Mouse (Mus musculus) brain, embryonic 18.5 days (tissue): ENCODE data around the gene Fcgr1.
"Not testable (repeated sequence)": the region's sequence is repeated elsewhere in the genome, so short reads cannot be mapped to it uniquely, and the experiment has no call there.

ENCODE experiments used
- DNase-seq: peaks from one replicate; pipeline ENCODE4 v3.0.0-alpha.2; 2012; ENCODE audit warnings: low read depth, low spot score

The Fcgr1 gene

DNA sequence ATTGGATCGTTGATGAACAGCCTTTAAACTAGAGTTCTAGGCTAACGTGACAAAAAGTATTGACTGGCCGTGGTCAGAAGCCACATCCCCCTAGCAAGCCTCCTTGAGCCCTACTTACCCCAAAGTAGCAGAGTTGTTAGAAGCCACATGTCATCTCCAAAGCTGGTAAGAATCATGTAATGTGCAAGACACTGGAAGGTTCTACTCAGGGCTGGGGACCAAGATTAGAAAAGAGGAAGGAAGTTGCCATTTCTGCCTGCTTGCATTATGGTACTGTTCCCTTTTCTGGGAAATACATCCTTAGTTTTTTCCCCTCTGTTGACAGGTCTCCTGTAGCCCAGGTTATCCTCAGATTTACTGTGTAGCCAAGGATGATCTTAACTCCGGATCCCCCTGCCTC lies at the start of gene Fcgr1:
Fcgr1 (minus strand) TSS at position 183 of the 400 bp plus-strand sequence.
- DNase-seq, result no peak

DNA sequence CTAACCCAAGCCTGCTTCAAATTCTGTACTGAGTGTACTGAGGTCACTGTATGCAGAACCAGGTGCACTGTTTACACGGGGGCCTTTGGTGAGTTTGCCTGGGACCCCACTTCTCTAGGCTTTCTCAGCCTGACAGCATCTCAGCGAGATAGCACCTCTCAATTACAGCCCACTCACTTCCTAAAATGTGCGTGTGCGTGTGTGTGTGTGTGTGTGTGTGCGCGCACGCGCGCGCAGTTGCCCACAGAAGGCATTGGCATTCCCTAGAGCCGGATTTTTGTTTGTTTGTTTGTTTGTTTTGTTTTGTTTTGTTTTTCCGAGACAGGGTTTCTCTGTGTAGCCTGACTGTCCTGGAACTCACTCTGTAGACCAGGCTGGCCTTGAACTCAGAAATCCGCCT lies 48.9 kb upstream of the Fcgr1 start:
- DNase-seq, result not testable (repeated sequence)

DNA sequence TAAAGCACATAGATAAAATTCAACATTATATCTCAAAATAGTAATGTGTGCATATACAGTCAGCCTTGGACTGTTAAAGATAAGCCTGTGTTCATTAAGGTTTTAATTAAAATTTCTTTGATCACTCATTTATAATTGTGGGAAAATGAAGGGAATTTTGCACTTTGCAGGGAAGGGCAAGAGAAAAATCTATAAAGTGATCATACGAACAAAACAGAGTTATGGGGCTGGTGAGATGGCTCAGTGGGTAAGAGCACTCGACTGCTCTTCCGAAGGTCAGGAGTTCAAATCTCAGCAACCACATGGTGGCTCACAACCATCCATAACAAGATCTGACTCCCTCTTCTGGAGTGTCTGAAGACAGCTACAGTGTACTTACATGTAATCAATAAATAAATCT lies 48.3 kb upstream of the Fcgr1 start:
- DNase-seq, result not testable (repeated sequence)

DNA sequence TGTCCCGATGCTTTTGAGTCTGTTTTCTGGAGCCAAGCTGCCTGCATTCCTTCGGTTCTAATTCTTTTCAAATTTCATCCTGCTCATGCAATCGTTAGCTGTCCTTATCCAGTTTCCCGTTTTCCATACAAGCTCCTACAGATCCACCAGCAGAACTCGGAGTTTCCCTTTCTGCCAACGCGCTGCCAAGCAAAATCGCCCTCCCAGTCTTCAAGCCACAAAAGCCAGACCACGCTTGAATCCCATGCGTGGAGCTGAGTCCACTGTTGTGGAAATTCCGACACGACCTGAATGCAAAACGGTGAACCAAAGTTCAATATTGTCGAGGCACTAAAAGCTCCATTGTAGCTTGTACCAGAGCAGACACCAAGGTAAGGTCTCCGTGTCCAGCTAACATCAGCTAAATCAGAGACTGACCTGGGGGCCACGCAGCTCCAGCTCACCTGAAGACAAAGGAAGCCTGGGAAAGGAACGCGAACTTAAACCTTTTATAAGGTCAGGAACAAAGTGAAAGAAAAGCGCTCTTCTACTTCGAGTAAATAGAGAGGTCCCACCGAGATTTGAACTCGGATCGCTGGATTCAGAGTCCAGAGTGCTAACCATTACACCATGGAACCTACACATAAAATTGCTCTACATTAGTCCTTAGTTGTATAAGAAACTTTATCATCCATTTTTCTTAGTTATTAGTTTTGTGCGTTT lies 47.0 kb upstream of the Fcgr1 start:
- no peak for DNase-seq

DNA sequence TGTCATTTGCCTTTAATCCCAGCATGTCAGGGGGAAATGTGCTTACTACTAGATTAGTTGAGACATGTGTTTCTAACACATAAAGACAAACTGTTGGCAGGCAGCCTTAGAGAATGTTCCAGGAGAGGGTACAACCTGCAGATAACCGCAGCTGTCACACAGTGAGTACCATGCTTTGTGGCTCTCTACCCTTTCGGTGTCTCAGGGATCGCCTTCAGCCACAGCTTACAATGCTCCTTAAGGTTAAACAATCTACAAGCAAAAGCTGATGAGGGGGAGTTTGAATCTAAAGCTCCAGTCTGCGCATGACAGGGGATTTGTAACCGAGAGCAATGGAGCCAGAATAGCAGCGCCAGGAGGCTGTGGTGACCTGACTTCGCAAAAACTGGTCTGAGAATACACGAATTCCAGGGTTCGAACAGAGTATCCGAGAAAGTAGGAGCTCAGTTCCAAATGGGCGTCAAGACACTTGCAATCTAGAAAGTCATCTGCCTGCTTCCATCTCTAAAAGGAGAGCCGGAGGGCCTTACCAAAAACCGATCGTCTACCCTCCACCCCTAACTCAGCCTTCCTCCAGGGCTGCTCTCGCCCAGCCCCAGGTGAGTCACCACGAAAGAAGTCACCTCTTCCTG lies 45.2 kb upstream of the Fcgr1 start:
- DNase-seq, result no peak

DNA sequence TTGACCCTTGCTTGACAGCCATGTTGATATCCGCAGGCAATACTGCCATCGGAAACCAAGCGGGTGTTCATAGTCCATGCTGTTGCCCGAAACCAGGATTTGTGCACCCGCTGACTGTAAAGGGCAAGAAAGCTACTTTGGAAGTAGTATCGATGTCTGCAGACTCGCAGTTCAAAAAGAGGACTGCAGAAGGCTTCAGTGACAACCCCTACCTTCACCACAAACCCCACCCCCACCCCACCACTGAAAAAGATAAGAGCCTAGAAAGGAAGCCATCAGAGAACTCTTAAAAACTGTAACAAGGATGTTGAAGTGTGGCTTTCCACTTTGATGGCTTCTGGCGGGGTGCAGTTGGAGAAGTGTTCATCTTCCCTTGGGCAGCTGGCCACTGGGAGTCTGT lies 44.3 kb upstream of the Fcgr1 start:
- no peak for DNase-seq

DNA sequence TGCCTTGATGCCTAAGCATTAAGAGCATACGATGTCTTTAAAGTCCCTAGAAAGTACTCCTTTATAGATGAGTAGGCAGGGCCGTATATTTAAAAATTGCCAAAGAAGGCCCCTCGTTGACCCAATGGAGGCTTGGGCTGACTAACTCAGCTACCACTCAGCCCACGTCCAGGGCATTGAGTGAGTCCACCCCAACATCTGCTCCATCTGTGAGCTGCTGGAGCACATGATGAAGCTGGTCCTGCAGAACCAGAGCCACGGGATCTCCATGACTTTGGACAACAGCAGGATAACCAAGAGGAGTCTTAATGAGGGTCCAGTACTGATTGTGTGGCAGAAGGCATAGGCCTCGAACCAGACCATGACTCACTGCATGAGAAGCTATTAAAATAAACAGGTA lies 43.5 kb upstream of the Fcgr1 start:
- no peak for DNase-seq

DNA sequence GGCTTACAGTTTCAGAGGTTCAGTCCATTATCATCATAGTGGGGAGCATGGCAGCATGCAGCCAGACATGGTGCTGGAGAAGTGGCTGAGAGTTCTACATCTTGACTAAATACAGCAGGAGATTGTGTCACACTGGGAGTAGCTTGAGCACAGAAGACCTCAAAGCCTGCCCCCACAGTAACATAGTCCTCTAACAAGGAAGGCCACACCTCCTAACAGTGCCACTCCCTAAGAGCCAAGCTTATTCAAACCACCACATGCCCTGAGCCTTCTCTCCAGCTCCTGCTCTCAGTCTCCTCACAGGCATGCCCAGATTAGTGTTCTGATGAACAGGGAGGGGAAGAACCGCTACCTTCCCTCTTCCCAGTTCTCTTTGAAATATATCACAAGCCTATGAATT lies 42.9 kb upstream of the Fcgr1 start:
- no peak for DNase-seq

DNA sequence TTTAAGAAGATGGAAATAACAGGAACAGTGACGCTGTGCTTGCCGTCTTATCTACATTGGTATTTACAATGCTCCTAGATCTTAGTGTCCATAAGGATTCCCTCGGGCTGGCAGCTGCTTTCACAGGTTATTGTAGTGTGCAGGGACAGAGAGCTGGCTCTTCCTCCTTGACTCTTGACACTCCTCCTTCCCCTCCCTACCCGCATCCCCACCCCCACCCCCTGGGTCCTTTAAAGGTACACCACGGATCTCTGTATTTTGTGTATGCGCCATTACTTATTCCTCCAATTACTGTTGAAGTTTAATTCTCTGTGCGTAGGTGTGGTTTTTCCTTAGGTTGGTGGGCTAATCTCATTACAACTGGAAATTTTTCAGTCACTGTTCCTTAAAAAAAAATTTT lies 41.8 kb upstream of the Fcgr1 start:
- DNase-seq, result no peak

DNA sequence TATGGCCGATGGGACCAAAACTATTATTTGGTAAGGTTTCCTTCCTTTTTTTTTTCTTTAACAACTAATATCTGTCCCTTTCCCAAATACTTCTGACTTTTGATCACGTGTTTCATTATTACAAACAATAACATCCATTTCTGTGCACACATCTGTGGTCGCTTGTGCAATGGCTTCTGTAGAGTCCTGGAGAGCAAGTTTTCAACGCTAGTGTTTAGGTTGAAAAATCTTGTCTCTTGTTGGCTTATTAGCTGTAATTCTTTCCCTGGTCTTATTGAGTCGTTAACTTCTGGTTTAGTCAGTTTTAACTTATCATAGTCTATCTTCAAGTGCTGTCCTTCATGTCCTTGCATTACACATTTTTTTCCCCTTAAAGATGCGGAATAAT lies 41.4 kb upstream of the Fcgr1 start:
- no peak for DNase-seq

DNA sequence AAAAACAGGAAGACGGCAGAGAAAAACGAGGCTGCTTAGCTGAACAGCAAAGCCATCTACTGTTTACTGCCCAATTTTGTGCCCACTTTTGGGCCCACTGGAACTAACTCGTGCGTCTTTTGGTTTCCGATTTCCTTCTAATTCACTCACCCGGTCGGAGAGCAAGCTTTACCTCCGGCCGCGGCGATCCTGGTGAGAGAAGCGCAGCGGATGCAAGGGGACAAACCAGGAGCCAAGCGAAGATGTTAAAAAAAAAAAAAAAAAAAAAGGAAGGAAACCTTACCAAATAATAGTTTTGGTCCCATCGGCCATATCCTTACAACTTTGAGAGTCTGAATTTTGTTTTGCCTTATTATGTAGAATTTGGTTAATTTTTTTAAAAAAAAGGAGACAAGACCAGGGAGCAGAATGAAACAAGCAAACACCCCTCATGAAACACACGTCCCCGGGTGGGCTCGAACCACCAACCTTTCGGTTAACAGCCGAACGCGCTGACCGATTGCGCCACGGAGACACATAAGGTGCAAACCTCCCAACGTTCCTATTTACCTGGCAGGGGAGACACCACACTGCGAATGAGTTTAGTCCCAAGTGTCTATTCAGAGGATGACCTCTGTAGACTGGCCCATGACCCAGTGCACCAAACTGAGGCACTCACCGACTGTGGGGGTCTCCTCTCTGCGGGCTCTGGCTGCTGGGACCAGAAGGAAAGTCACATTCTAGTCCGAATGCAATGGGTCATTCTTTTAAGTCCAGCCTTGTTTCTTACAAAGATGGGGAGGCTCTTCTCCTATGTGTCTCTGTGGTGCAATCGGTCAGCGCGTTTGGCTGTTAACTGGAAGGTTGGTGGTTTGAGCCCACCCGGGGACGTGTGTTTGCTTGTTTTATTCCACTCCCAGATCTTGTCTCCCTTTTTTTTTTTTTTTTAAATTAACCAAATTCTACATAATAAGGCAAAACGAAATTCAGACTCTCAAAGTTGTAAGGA lies 40.7 kb upstream of the Fcgr1 start:
- no peak for DNase-seq

DNA sequence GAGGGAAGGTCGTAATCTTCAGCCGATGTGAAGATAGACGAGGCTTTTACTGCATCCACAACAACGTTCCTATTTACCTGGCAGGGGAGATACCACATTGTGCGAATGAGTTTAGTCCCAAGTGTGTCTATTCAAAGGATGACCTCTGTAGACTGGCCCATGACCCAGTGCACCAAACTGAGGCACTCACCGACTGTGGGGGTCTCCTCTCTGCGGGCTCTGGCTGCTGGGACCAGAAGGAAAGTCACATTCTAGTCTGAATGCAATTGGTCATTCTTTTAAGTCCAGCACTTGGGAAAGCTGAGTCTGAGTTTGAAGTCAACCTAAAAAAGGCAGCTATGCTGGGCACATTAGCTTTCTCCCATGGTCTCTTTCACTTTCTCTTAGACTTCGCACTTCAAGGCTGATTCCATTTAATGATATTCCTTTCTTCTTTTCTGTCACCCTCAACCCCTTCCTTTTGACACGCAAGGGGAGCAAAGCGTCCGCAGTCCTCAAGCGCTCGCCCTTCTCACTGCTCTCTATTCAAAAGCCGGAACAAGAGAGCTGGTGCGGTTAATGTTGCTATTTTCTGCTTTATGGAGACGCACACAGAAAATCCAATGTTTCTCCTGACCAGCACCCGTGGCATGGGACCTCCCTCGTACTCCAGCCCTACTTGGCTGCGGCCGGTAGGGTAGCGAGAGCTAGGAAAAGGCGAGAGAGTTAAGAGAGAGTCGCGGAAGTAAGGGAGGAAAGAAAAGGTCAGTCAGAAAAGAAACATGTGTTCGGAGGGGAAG lies 39.8 kb upstream of the Fcgr1 start:
- DNase-seq, result no peak

DNA sequence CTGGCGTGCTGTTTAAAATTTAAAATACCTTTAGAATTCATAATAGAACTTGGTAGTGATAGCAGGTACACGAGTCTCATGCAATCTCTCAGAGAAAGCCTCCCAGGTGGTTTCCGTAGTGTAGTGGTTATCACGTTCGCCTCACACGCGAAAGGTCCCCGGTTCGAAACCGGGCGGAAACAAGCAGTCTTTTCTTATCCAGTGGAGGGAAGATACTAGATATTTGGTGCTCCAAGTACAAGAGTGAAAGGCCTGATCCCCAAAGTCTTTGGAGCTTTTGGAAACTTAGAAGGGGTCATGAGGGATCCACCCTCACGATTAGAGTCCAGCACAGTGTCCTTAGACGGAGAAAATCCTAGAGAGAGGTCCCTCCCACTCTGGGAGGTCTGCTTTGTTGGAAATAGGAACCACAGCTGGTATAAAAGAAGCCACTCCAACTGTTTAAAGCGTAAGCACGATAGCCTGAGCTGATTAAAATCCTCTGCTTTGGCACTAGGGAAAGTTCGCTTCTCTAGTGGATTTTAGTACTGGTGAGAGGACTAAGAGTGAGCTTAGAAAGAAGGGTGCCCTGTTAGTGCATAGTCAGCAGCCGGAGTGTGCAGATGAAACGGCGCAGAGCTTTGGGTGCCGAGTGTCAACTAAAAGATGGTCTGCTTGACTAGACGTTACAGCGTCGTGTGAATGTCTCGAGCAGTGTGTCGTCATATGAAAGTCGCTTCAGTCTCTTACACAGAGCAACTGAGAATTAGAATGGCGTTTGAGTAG lies 39.0 kb upstream of the Fcgr1 start:
- DNase-seq, result no peak

DNA sequence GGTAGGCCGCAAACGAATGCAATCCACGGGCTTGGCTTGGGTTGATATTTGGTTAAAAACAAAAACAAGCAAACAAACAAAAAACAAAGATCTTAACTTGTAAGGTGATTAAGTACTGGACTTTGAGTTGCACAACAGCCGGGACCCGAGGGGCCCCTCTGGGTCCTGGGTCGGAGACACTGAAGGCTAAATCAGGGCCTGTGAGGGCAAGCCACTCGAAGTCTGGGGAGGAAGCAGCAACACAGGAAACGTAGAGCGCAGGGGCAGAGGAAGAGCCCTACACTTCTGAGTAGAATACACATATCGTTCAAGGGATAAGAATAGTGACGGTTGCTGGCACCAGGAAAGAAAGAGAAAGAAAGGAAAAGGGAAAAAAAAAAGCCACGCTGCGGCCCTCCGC lies 38.2 kb upstream of the Fcgr1 start:
- no peak for DNase-seq

DNA sequence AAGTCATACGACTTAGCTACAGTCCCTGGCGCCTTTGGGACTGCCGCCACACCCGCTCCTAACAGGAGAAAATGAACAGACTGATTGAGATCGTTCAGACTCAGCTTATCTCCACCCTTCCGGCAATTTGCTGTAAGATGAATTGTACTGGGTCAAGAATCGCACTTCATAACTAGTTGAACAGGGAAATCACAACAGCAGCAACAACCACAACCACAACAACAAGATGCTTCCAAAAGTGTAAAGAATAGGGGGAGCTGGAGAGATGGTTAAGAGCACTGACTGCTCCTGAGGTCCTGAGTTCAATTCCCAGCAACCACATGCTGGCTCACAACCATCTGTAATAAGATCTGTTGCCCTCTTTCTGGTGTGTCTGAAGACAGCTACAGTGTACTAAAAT lies 37.7 kb upstream of the Fcgr1 start:
- no peak for DNase-seq

DNA sequence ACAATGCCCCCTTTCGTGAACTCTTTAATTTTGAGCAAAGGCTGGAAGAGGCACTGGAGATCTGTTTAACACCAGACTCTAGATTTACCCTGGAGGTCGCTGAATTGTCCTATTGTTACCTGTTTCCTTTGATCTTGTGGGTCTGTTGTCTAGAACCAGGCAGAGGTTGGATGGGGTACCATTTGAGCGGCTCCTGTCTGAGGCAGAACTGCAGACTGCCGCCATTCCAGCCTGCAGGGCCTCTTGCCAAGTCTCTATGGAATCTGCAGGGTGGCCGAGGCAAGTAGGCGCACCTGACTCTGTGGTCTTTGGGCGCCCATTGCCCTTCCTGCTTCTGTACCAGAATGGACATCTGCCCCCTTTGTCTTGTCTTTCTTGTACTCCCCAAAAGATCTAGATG lies 36.8 kb upstream of the Fcgr1 start:
- DNase-seq, result no peak

DNA sequence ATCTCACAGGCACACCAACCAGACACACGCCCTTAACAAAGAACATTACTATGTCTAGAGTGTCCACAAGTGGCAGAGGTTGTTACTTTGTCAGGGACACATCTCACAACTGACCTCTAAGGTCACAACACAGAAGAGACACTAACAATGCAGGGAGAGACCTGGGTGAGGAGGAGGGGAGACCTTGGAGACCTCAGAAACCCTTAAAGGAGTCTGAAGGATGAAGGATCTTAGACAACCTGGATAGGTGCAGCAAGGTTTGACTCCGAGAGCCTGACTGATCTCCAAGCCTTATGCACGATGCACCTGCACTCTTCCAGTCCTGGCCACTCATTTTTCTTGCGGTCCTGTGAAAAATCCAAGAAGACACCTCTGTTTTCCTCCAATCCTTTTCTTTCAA lies 36.4 kb upstream of the Fcgr1 start:
- no peak for DNase-seq

DNA sequence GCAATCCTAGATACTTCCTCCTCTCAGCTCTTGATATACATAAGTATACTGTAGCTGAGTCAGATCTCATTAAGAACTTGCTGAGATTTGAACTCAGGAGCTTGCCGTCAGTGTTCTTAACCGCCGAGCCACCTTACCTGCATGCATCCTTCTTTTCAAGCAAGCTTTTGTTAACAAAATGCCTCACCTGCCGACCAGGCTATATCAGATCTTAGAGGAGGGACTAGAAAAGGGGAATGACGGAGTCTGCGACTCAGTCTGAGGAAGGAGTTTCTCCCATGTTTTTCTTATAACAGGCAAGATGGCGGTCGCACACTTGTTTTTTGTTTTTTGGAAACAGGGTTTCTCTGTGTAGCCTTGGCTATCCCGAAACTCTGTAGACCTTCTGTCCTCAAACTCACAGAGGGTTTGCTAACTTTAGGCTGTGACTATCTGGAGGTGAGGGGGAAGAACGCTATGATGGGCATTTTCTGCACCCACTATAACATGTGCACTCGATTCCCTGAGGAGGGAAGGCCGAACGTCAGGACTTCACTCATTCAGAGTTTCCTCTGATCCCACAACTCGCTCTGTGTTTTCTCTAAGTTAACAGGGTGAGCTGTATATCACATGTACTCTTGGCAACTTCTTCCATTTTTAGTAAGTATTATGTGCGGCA lies 35.1 kb upstream of the Fcgr1 start:
- DNase-seq, result no peak

DNA sequence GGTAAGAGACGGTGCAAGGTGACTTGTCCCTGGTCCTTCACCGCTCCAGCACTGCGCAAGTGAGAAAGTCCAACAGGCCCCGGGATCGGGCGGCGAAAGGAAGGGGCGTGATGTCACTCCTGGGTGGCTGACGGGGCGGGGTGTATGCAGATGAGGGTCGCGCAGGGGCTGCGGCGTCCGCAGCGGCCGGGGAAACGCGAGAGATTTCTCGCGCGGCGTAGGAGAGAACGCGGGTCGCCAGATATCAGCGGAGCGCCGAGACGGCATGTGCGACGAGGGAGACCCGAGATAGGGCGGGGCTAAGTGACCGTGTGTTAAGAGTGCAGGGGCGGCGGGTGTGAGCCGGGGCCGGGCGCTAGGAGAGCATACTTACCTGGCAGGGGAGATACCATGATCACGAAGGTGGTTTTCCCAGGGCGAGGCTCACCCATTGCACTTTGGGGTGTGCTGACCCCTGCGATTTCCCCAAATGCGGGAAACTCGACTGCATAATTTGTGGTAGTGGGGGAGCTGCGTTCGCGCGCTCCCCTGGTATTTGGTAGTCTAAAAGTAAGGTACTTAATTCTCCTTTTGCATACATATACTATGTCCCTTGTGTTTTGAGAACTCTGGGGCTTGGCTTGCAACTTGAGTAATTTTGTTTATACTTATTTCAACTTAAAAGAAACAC lies 34.4 kb upstream of the Fcgr1 start:
- DNase-seq, result not testable (repeated sequence)

DNA sequence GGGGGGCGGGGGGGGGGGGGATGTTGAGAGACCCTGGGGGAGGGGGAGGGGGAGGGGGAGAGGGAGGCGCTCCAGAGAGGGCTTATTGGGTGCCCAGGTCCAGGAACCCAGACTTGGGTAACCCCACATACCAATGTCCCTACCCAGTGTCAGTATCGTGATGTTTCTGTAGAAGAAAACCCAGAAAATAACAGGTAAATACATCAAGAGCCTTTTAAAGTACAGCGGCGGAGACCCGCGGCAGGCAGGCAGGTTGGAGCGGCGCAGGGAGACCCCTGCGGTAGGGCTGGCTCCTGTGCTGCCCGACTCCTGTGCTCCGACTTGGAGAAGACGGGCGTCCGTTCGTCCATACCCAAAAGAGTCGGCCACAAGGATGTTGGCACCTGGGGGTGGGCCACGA lies 33.9 kb upstream of the Fcgr1 start:
- DNase-seq, result no peak
